Mouse (Mus musculus): ENCODE measurements around the gene Gprc5d.

GRCm38 (mm10) chr6:135107014-135107413, 11.1 kb downstream of the Gprc5d start:
- TF ChIP-seq CTCF (IDR thresholded peaks at IDR 0.05; ENCODE audit: low read depth, low read length), result no peak
- no peak for TF ChIP-seq GATA2 (IDR thresholded peaks at IDR 0.05; ENCODE audit: borderline replicate concordance, low read depth, low read length)
- no peak for TF ChIP-seq POLR2AphosphoS5 (IDR thresholded peaks at IDR 0.05; ENCODE audit: insufficient replicate concordance, low read depth, low read length)
- TF ChIP-seq GATA1 (IDR thresholded peaks at IDR 0.05; ENCODE audit: borderline replicate concordance, low read length), result no peak

All from G1E (cell line).